Mouse (Mus musculus) midbrain, embryonic 16.5 days (tissue): Measurements from ENCODE around the gene Mpg. TPM values are rescaled to one million over a fixed set of nuclear protein-coding genes. Genes with fewer than 3 reads are reported as not detected.

Source experiments
- ATAC-seq: fragments of 200-750 bp; cut with Nextera tagmentation; 2 replicates; pipeline ENCODE4 v1.8.0; 2017; ENCODE audit warnings: moderate TSS enrichment
- H3K27ac ChIP-seq: fragments of 300-500 bp; sonication (generic); 2 replicates; pipeline ENCODE4 v1.5.1; 2014; ENCODE audit warnings: mild to moderate bottlenecking, low read length, mixed read lengths
- H3K27me3 ChIP-seq: fragments of 300-500 bp; sonication (generic); 2 replicates; pipeline ENCODE4 v1.6.1; 2014; ENCODE audit warnings: low read depth, low read length, mixed read lengths; ENCODE audit not compliant: control insufficient read depth, insufficient read depth
- H3K36me3 ChIP-seq: fragments of 300-500 bp; sonication (generic); 2 replicates; pipeline ENCODE4 v1.6.1; 2014; ENCODE audit warnings: mild to moderate bottlenecking, low read length, moderate library complexity, mixed read lengths; ENCODE audit not compliant: control insufficient read depth, insufficient read depth
- H3K4me1 ChIP-seq: fragments of 300-500 bp; sonication (generic); 2 replicates; pipeline ENCODE4 v1.6.1; 2014; ENCODE audit warnings: mild to moderate bottlenecking, low read length, mixed read lengths; ENCODE audit not compliant: control insufficient read depth, insufficient read depth
- H3K4me2 ChIP-seq: fragments of 300-500 bp; sonication (generic); 2 replicates; pipeline ENCODE4 v1.6.1; 2014; ENCODE audit warnings: mild to moderate bottlenecking, low read length, mixed read lengths
- H3K4me3 ChIP-seq: fragments of 300-500 bp; sonication (generic); 2 replicates; pipeline ENCODE4 v1.5.1; 2014; ENCODE audit warnings: low read depth, mild to moderate bottlenecking, low read length, moderate library complexity, mixed read lengths
- H3K9ac ChIP-seq: fragments of 300-500 bp; sonication (generic); 2 replicates; pipeline ENCODE4 v1.6.1; 2014; ENCODE audit warnings: low read depth, low read length, mixed read lengths
- H3K9me3 ChIP-seq: fragments of 300-500 bp; sonication (generic); replicated peaks from 2 replicates; pipeline ENCODE4 v1.6.1; 2014; ENCODE audit warnings: mild to moderate bottlenecking, low read length, mixed read lengths; ENCODE audit not compliant: control insufficient read depth, poor library complexity, severe bottlenecking
- WGBS: fragments of 180-500 bp; shearing (Covaris S2); extraction: QIAGEN DNeasy Blood & Tissue Kit; methylation state at CpG from one replicate; pipeline ENCODE4 v1.1.7; 2014; 5-methylcytosine and 5-hydroxymethylcytosine counted together
- polyA plus RNA-seq: library from polyadenylated mRNA; unstranded; fragments of >200 nt; fragmentation: Nextera tagmentation; extraction: Ambion mirVana; gene quantifications from 2 replicates; pipeline ENCODE4 v1.2.1, GENCODE M21; 2015

Mpg gene
- polyA plus RNA-seq, 1 experiment from 2014 or later = 41.7 TPM

DNA sequence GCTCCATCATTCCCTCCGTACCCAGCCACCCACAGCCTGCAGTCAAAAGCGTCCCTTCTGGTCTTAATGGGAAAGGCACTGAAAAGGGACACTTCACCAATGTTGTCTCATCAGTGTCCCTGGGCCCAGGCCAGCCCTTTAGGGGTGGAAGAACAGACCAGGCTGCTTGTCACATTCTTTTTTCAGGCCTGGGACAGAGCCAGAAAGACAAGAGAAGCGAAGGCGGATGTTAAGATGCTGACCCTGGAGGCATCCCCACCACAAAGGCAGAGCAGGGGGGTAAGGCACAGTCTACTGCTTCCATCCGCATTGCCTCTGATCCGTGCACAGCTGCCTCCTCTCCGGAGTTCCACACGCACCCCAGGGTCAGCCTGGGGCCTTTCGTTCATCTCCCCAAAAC lies 36.2 kb upstream of the Mpg start:
- Histone ChIP-seq H3K4me3 (no peak overlapping the region), H3K27me3 (no peaks in the 10 kb centered on the region), H3K9ac (no peak overlapping the region), H3K27ac (no peak overlapping the region), H3K4me1 (no peaks in the 10 kb centered on the region), H3K4me2 (no peak overlapping the region), H3K36me3 (no peaks in the 10 kb centered on the region), H3K9me3 (peaks cover 3% of the 10 kb centered on the region; the same call in 1 of the 2 replicates)
- WGBS = 75% methylated on average over 9 of the region's 9 CpGs
- ATAC-seq = no peak

DNA sequence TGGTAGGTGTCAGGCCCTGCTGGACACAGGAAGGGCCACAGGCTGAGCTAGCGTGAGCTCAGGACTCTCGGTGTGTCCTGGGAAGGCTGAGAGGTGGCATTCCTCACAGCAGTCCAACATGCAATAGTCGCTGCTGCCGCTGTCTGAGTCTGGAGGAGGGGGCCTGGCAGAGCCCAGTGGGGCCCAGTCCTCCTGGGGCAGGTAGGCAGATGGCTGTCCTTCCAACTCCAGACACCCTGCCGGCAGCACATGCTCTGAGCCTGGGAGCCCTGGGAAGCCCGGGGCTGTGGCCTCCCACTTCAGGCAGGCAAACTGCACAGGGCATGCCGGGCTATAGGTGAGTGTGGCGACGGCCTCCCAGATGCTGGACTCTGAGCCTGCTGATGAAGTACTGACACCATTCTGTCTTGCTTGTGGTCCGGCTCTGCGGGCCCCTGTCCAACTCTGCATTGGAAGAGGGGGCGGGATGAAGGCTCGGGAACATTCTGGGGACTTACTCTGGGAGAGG lies 35.6 kb upstream of the Mpg start:
- no peak overlapping the region for H3K27ac ChIP-seq

DNA sequence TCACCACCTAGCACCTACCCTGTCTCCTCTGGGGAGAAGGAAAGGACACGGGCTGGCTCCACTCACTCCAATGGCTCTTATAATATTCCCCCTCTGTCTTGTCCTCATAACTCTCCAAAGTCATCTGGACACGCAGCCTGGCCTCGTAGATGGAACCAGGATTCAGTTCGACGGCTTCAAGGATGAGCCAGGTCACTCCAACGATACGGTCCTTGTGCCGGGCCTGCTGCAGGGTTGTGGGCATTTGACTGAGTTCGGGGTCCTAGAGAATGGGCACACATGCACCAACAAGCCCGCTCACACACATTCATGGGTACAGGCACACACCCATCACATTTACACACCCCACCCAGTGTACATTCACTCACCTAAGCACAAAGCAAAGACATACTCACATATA lies 33.1 kb upstream of the Mpg start:
- no peaks in the 10 kb centered on the region for H3K9me3 ChIP-seq
- no peaks in the 10 kb centered on the region for H3K27me3 ChIP-seq
- H3K4me2 ChIP-seq = no peak overlapping the region
- ATAC-seq = no peak
- no peaks in the 10 kb centered on the region for H3K36me3 ChIP-seq
- H3K4me1 ChIP-seq = no peaks in the 10 kb centered on the region
- no peak overlapping the region for H3K9ac ChIP-seq
- WGBS = 94% methylated on average over 10 of the region's 10 CpGs
- no peak overlapping the region for H3K27ac ChIP-seq
- H3K4me3 ChIP-seq = no peak overlapping the region

More for the DNA sequence above, 35.6 kb upstream of the Mpg start:
- Histone ChIP-seq H3K36me3 (no peaks in the 10 kb centered on the region), H3K4me3 (no peak overlapping the region), H3K4me1 (no peaks in the 10 kb centered on the region), H3K27me3 (no peaks in the 10 kb centered on the region), H3K4me2 (no peak overlapping the region), H3K9ac (peak overlapping the region; percentile 38; the same call in 1 of the 2 replicates), H3K9me3 (peaks cover 3% of the 10 kb centered on the region; the same call in 1 of the 2 replicates)
- no peak for ATAC-seq
- WGBS = 74% methylated on average over 13 of the region's 13 CpGs

DNA sequence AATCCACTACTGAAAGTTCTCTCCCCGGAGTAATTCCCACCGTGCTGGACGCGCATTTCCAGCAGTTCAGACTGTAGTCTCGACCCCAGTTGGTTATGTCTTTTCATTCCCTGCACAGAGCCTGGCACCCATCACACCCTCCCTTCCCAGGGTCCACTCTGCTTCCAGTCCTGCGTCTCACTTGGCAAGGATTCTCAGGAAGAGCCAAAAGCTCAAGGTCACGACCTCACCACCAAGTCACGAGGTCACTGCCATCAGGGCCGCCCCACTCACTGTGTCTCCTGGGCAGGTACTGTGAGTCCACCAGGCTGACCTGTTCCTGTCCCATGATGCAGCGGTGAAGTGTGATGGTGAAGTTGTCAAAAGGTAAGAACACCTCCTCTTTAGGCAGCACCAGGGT lies 32.2 kb upstream of the Mpg start:
- Histone ChIP-seq H3K9me3 (no peaks in the 10 kb centered on the region), H3K4me3 (no peak overlapping the region), H3K4me2 (no peak overlapping the region), H3K27me3 (no peaks in the 10 kb centered on the region), H3K4me1 (no peaks in the 10 kb centered on the region), H3K36me3 (no peaks in the 10 kb centered on the region), H3K27ac (no peak overlapping the region), H3K9ac (no peak overlapping the region)
- 83% methylated on average over 10 of the region's 10 CpGs for WGBS
- no peak for ATAC-seq

DNA sequence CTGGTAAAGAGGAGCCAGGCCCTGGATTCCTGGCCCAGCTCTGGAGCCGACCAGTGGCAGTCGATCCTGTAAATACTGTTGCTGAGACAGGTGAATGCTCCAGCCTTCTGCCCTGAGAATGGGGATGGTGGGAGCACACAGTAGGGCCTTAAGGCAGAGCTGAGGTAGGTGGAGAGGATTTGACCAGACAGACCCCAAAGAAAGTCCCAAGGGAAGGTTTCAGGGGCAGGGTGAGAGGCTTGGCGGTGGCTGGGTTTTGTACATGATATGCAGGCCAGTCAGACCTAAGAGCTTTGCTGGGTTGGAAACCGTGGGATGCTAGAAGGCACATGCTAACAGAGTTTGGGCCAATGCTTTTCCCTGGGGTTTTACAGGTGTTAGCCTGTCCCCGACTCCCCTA lies 31.7 kb upstream of the Mpg start:
- H3K4me1 ChIP-seq = no peaks in the 10 kb centered on the region
- no peaks in the 10 kb centered on the region for H3K9me3 ChIP-seq
- no peak for ATAC-seq
- WGBS = 78% methylated on average over 5 of the region's 5 CpGs
- no peak overlapping the region for H3K4me2 ChIP-seq
- no peaks in the 10 kb centered on the region for H3K36me3 ChIP-seq
- no peaks in the 10 kb centered on the region for H3K27me3 ChIP-seq
- H3K27ac ChIP-seq = no peak overlapping the region
- H3K9ac ChIP-seq = no peak overlapping the region
- H3K4me3 ChIP-seq = no peak overlapping the region

DNA sequence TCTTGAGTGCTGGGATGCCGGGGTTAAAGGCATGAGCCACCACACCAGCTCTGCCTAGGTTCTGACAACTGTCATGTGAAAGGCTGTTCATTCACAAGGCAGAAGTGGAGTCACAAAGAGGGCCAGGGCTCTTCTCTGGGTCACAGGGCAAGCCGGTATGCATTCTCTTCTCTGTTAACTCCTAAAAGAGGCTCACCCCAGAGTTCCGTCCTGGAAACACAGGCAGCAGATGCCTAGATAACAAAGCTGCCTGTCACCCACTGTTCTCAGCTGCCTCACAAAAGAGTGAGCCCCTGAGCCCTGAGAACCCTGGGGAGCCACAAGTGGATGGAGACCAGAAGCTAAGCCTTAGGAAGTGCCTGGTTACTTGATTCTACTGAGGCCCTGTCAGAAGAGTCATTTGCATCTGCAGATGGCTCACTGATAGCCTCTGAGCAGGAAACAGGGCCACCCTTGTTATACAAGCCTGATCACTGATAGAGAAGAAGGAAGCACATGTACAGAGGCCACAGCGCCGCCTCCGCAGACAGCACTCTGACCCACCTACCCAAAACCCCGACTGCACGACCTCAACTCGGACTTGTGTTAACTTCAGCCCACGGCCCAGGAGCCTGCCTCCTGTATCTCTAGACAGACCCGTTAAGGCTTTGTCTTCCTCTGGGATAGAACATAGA lies 30.3 kb upstream of the Mpg start:
- ATAC-seq = no peak
- Histone ChIP-seq H3K4me3 (no peak overlapping the region), H3K4me1 (no peaks in the 10 kb centered on the region), H3K4me2 (no peak overlapping the region), H3K36me3 (no peaks in the 10 kb centered on the region), H3K9me3 (no peaks in the 10 kb centered on the region), H3K27ac (no peak overlapping the region), H3K9ac (no peak overlapping the region), H3K27me3 (no peaks in the 10 kb centered on the region)
- 23% methylated on average over 11 of the region's 11 CpGs for WGBS

DNA sequence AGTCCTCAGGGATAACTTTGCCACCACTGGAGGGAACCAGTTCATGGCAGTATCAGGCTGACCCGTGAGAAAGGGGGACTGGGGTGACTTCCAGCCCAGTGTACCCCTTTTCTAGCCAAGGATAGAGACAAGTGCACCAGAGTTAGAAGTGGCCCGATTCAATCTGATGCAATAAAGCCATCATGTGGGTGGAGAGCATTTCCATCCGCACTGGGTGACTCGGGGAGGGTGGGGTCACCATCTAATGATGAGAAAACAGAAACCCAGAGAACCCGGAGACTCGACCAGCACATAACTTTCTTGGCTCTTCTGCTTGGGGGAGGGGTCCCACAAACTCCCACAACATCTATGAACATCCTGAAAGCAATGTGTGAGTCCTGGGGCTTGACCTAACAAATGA lies 29.6 kb upstream of the Mpg start:
- Histone ChIP-seq H3K27me3 (no peaks in the 10 kb centered on the region), H3K27ac (no peak overlapping the region), H3K9me3 (no peaks in the 10 kb centered on the region), H3K9ac (no peak overlapping the region), H3K4me3 (no peak overlapping the region), H3K4me2 (no peak overlapping the region), H3K4me1 (no peaks in the 10 kb centered on the region), H3K36me3 (no peaks in the 10 kb centered on the region)
- 83% methylated on average over 6 of the region's 6 CpGs for WGBS
- no peak for ATAC-seq

DNA sequence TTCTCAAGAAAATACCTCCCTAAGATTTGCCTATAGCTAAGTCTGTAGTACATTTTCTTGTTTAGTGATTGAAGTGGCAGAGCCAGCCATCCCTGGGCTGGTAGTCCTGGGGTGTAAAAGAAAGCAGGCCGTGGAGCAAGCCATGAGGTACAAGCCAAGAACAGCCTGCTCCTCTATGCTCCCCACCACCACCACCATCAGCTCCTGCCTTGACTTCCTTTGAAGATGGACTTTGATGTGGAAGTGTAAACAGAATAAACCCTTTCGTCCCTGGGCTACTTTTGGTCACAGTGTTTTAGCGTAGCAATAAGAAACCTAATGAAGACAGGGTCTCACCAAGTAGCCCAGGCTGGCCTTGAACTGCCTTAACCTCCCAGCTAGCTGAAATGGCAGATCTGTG lies 28.5 kb upstream of the Mpg start:
- H3K4me3 ChIP-seq = no peak overlapping the region
- no peak overlapping the region for H3K9ac ChIP-seq
- no peaks in the 10 kb centered on the region for H3K27me3 ChIP-seq
- H3K27ac ChIP-seq = no peak overlapping the region
- H3K9me3 ChIP-seq = no peaks in the 10 kb centered on the region
- H3K36me3 ChIP-seq = no peaks in the 10 kb centered on the region
- ATAC-seq = no peak
- WGBS = 63% methylated on average over 3 of the region's 3 CpGs
- no peak overlapping the region for H3K4me2 ChIP-seq
- H3K4me1 ChIP-seq = no peaks in the 10 kb centered on the region

DNA sequence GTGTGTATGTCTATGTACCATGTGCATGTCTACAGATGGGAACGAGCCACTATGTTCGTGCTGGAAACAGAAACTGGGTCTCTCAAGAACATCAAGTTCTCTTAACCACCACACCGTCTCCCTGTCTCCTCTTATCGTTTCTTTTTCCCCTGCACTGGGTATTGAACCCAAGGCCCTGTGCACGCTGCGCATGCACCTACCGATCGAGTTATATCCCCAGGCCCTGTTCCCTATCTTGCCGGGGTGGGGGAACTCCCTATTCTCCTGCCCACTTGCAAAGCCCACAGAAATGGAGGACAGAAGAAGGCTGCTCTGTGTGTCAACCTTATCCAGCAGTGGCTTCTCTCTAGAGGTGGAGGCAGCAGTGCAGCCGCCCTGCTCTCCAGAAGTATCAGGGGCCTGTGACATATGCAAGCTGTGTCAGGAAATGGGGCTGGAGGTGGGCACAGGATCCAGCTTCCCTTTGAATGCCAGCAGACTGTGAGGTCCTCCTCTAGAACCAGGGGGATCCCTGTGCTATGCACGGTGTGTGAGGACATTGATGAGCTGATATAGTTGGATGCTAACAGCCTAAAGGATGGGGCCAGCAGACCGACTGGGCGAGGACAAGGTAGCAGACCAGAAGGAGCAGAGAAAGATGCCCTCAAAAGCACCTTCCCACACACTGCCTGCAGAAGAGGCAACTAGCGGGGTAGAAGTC lies 27.9 kb upstream of the Mpg start:
- H3K4me1 ChIP-seq = no peaks in the 10 kb centered on the region
- 72% methylated on average over 14 of the region's 14 CpGs for WGBS
- no peak overlapping the region for H3K9ac ChIP-seq
- H3K4me2 ChIP-seq = no peak overlapping the region
- H3K9me3 ChIP-seq = no peaks in the 10 kb centered on the region
- no peak overlapping the region for H3K27ac ChIP-seq
- no peaks in the 10 kb centered on the region for H3K27me3 ChIP-seq
- no peaks in the 10 kb centered on the region for H3K36me3 ChIP-seq
- no peak overlapping the region for H3K4me3 ChIP-seq
- ATAC-seq = no peak
